Mouse (Mus musculus) heart, adult 9 months (tissue): ENCODE measurements around the gene Edn3.

Experiments
- DNase-seq, 2 experiments: peaks; one replicate each; pipeline ENCODE4 v3.0.0; 2022; ENCODE audit warnings: low spot score in 2 of 2

Gene Edn3

GRCm38 (mm10) chr2:174760479-174761121 lies at the start of gene Edn3:
Edn3 (plus strand) TSS chr2:174760619.
- DNase-seq, result no peak

GRCm38 (mm10) chr2:174712043-174712442 lies 48.4 kb upstream of the Edn3 start:
- DNase-seq, result no peak

- no peak for DNase-seq
These were observed 44.5 kb upstream of the Edn3 start for GRCm38 (mm10) chr2:174715938-174716337.

GRCm38 (mm10) chr2:174717857-174718256 lies 42.6 kb upstream of the Edn3 start:
- DNase-seq, result no peak

- no peak for DNase-seq
These were observed 33.1 kb upstream of the Edn3 start for GRCm38 (mm10) chr2:174727114-174727823.

- DNase-seq, result no peak
These were observed 28.5 kb upstream of the Edn3 start for GRCm38 (mm10) chr2:174731939-174732338.

- DNase-seq, result no peak
These were observed 25.1 kb upstream of the Edn3 start for GRCm38 (mm10) chr2:174735270-174735669.

- no peak for DNase-seq
These were observed 13.2 kb upstream of the Edn3 start for GRCm38 (mm10) chr2:174747182-174747581.

GRCm38 (mm10) chr2:174748381-174748780 lies 12.0 kb upstream of the Edn3 start:
- DNase-seq, result no peak

- no peak for DNase-seq
These were observed 7.2 kb upstream of the Edn3 start for GRCm38 (mm10) chr2:174753197-174753596.

GRCm38 (mm10) chr2:174754231-174754630 lies 6.2 kb upstream of the Edn3 start:
- DNase-seq, result no peak

- no peak for DNase-seq
These were observed 1.2 kb upstream of the Edn3 start for GRCm38 (mm10) chr2:174759189-174759588.

- DNase-seq, result no peak
These were observed 1.2 kb downstream of the Edn3 start for GRCm38 (mm10) chr2:174761452-174762101.

GRCm38 (mm10) chr2:174762310-174762709 lies 1.9 kb downstream of the Edn3 start:
- DNase-seq, result no peak

GRCm38 (mm10) chr2:174768891-174769528 lies 8.6 kb downstream of the Edn3 start:
- no peak for DNase-seq

- DNase-seq, result no peak
These were observed 14.0 kb downstream of the Edn3 start for GRCm38 (mm10) chr2:174774177-174775111.

GRCm38 (mm10) chr2:174782016-174782415 lies 21.6 kb downstream of the Edn3 start:
- DNase-seq, result no peak

GRCm38 (mm10) chr2:174782880-174783279 lies 22.5 kb downstream of the Edn3 start:
- DNase-seq, result no peak

- DNase-seq, result no peak
These were observed 28.4 kb downstream of the Edn3 start for GRCm38 (mm10) chr2:174788830-174789229.

- DNase-seq, result no peak
These were observed 32.2 kb downstream of the Edn3 start for GRCm38 (mm10) chr2:174792436-174793125.

- DNase-seq, result no peak
These were observed 32.8 kb downstream of the Edn3 start for GRCm38 (mm10) chr2:174793181-174793580.
